Mouse (Mus musculus): ENCODE measurements around the gene Arid1b.

- TF ChIP-seq FOSL1 (IDR thresholded peaks at IDR 0.05; ENCODE audit: insufficient read depth, low read length, poor library complexity, severe bottlenecking) (no peak), USF1 (IDR thresholded peaks at IDR 0.05; ENCODE audit: low read depth) (no peak)
Observed at GRCm38 (mm10) chr17:5372951-5373350, 378.8 kb downstream of the Arid1b start.
